Mouse (Mus musculus) testis, adult 2 months (tissue): ENCODE results near the gene Crhr1. TPM values are rescaled to one million over a fixed set of nuclear protein-coding genes. Genes with fewer than 3 reads are reported as not detected.

Experiments
- H3K27ac ChIP-seq: fragments of 200-500 bp; 2 replicates; pipeline ENCODE4 v1.5.1; 2012; ENCODE audit warnings: low read depth, low read length; ENCODE audit not compliant: control insufficient read depth, insufficient read depth
- H3K27me3 ChIP-seq: fragments of 200-500 bp; 2 replicates; pipeline ENCODE4 v1.6.1; 2012; ENCODE audit warnings: mild to moderate bottlenecking, low read length, moderate library complexity; ENCODE audit not compliant: control insufficient read depth, insufficient read depth
- H3K36me3 ChIP-seq: fragments of 200-500 bp; 2 replicates; pipeline ENCODE4 v1.6.1; 2012; ENCODE audit warnings: mild to moderate bottlenecking, low read length; ENCODE audit not compliant: control insufficient read depth, insufficient read depth
- H3K4me1 ChIP-seq: fragments of 200-500 bp; 2 replicates; pipeline ENCODE4 v1.6.1; 2012; ENCODE audit warnings: low read length; ENCODE audit not compliant: control insufficient read depth, insufficient read depth
- H3K4me3 ChIP-seq: fragments of 200-500 bp; 2 replicates; pipeline ENCODE4 v1.5.1; 2012; ENCODE audit warnings: low read depth, mild to moderate bottlenecking, low read length, moderate library complexity, mixed read lengths; ENCODE audit not compliant: control insufficient read depth
- CTCF ChIP-seq: fragments of 200-500 bp; IDR thresholded peaks from 2 replicates; pipeline ENCODE4 v1.5.1; 2012; ENCODE audit warnings: low read depth, mild to moderate bottlenecking, inconsistent platforms, low read length, moderate library complexity; ENCODE audit not compliant: control insufficient read depth, insufficient read depth, insufficient replicate concordance
- POLR2A ChIP-seq: fragments of 200-500 bp; IDR thresholded peaks from 2 replicates; pipeline ENCODE4 v1.6.1; 2012; ENCODE audit warnings: low read depth, mild to moderate bottlenecking, inconsistent platforms, low read length, moderate library complexity; ENCODE audit not compliant: control insufficient read depth
- polyA plus RNA-seq: library from polyadenylated mRNA; depleted of rRNA; stranded (reverse); fragments of >200 nt; gene quantifications from 2 replicates; pipeline ENCODE4 v1.2.3, GENCODE M21; 2012

Gene Crhr1
- polyA plus RNA-seq, 1 experiment, result 0.42 TPM

DNA sequence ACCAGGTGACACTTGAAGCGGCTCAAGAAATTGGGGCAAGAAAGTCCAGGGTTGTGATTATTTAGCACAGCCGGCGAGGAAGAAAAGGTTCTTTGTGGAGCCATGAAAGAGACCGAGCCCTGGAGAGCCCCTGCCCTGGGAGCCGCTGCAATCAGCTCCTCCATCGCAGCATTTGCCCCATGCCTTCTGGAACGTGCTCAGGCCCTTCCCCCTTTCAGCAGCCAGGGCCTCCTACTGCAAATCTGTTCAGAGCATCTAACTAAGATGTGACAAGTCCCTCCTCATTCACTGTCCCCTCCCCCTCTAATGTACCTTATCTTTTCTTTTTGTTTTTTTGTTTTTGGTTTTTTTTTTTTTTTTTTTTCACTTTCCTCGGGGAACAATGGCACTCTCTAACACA lies 30.0 kb upstream of the Crhr1 start:
- Histone ChIP-seq H3K27ac (no peak overlapping the region), H3K27me3 (no peaks in the 10 kb centered on the region), H3K4me3 (no peak overlapping the region), H3K36me3 (no peaks in the 10 kb centered on the region), H3K4me1 (no peaks in the 10 kb centered on the region)
- TF ChIP-seq POLR2A (no peak), CTCF (no peak)

DNA sequence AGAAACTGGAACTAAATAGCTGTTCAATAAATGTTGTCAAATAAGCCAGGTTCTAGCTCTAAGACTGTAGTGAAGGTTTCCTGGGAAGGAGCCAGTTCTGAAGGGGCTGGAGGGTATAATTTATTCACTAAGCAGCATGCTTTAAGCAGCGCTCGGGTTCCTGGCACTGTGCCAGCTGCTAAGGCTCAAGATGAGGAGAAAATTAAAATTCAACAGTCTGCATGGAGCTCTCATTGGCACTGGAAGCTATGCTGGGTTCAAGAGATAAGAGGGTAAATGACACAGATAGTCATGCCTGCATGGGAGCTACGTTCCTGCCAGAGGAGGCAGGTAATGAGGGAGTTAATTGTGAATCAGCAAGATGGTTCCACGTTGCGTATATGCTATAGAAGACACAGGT lies 26.3 kb upstream of the Crhr1 start:
- TF ChIP-seq POLR2A (no peak), CTCF (no peak)
- H3K27me3 ChIP-seq, result no peaks in the 10 kb centered on the region
- no peak overlapping the region for H3K27ac ChIP-seq
- no peaks in the 10 kb centered on the region for H3K4me1 ChIP-seq
- H3K4me3 ChIP-seq, result no peak overlapping the region
- H3K36me3 ChIP-seq, result no peaks in the 10 kb centered on the region

DNA sequence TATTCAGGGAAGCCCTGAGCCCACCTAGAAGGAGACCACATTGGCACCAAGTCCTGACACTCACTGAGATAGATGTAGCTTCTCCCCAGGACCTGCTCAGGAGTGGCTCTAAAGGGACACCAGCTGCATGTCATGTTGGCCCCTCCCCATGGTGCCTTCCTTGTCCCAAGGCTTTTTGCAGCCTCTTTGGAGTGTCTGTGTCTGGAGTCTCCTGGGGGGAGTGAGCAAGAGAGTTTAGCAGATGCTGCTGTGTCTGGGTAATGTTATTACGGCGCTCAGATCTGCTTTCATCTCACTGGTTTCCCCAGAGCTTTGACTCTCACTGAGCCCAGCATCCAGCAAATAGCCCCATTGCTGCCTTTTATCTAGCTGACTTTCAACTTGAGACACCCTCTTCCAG lies 25.7 kb upstream of the Crhr1 start:
- TF ChIP-seq CTCF (no peak), POLR2A (no peak)
- Histone ChIP-seq H3K4me3 (no peak overlapping the region), H3K27me3 (no peaks in the 10 kb centered on the region)

DNA sequence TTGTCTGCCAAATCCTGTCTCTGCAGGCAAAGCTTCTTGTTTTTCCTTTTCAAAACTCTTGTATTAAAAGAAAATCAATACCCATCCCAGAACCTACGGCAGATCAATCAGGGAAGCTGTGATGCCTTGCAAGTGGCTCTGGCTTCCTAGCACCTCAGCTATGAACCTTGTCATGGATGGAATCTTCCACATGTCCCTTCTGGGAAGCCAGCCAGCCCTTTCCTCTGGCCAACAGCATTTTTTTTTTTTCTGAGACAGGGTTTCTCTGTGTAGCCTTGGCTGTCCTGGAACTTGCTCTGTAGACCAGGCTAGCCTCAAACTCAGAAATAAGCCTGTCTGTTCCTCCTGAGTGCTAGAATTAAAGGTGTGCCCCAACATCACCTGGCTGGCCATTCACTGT lies 22.3 kb upstream of the Crhr1 start:
- H3K27me3 ChIP-seq, result no peaks in the 10 kb centered on the region
- H3K4me1 ChIP-seq, result no peaks in the 10 kb centered on the region
- H3K36me3 ChIP-seq, result no peaks in the 10 kb centered on the region
- H3K27ac ChIP-seq, result no peak overlapping the region
- TF ChIP-seq POLR2A (no peak), CTCF (no peak)
- no peak overlapping the region for H3K4me3 ChIP-seq

More for the DNA sequence above, 25.7 kb upstream of the Crhr1 start:
- Histone ChIP-seq H3K36me3 (no peaks in the 10 kb centered on the region), H3K27ac (no peak overlapping the region), H3K4me1 (no peaks in the 10 kb centered on the region)

DNA sequence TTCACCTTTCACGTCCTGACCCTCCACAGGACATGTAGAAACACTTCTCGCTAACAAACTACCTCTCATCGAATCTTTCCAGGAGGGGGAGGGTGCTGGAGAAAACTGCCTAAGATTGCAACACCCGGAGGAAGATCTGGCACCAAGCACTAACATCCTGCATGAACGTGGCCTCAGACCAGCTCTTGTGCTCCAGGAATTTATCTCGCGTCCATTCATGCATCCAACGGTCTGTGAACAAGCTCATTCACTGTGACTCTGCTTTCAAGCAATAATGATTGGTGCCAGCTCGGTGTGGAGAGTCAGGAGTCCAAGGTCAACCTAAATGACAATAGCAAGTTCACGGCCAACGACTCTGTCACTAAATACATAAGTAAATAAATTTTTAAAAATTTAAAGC lies 20.8 kb upstream of the Crhr1 start:
- H3K4me3 ChIP-seq, result no peak overlapping the region
- no peaks in the 10 kb centered on the region for H3K27me3 ChIP-seq
- TF ChIP-seq POLR2A (no peak), CTCF (no peak)
- no peaks in the 10 kb centered on the region for H3K36me3 ChIP-seq
- H3K27ac ChIP-seq, result no peak overlapping the region
- no peaks in the 10 kb centered on the region for H3K4me1 ChIP-seq

DNA sequence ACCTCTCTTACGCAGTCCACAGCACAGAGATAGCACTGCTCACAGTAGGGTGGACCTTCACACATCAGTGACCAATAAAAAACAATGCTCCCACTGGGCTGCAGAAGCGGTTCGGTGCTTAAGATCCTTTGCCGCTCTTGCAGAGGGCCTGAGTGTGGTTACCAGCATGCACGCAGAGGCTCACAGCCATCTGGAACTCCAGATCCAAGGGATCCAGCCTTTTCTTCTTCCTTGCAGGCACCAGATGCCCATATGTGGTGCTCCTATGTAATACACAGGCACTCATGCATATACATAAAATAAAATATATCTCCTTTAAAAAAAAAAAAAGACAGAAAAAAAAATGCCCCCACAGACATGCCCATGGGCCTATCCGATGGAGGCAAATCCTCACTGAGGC lies 19.0 kb upstream of the Crhr1 start:
- Histone ChIP-seq H3K4me1 (no peaks in the 10 kb centered on the region), H3K36me3 (no peaks in the 10 kb centered on the region), H3K27ac (no peak overlapping the region), H3K4me3 (no peak overlapping the region), H3K27me3 (no peaks in the 10 kb centered on the region)
- TF ChIP-seq CTCF (no peak), POLR2A (no peak)

DNA sequence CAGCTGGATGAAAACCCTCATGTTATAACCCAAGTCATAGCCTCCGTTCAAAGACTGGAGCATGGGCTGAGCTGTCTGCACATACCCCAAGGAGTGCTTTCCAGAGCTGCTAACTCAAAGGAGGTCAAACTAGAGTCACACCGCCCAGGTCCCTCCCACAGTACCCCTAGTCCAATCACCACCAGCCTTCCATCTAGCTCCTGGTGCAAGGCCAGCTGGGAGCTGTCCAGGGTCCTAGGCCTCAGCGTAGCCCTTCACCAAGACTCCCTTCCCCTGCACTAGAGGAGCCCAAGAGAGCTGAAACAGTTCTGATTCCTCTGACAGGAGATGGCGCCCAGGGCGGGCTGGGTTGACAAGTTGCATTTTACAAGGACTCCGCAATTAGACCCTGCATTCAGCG lies 18.0 kb upstream of the Crhr1 start:
- Histone ChIP-seq H3K36me3 (no peaks in the 10 kb centered on the region), H3K27ac (no peak overlapping the region), H3K27me3 (no peaks in the 10 kb centered on the region), H3K4me3 (no peak overlapping the region), H3K4me1 (no peaks in the 10 kb centered on the region)
- no peak for TF ChIP-seq POLR2A
- no peak for TF ChIP-seq CTCF

DNA sequence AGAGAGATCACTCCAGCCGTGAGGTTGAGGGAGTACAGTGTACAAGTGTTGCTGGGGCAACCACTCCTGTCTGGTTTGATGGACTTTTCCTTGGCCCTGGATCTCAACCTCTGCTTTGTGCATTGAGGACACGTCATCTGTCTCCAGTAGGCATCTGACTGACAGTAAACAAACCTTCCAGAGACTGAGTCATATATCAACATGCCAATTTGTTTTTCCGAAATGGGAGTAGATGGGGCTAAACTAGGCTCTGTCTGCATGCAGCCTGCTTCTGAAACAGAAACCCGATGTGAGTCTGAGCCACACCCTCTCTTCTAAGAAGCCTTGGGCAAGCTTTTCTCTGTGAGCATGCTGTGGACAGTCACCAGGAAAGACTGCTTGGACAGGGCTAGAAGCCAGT lies 14.3 kb upstream of the Crhr1 start:
- no peak overlapping the region for H3K27ac ChIP-seq
- H3K27me3 ChIP-seq, result no peaks in the 10 kb centered on the region
- TF ChIP-seq POLR2A (no peak), CTCF (no peak)
- no peaks in the 10 kb centered on the region for H3K4me1 ChIP-seq
- no peaks in the 10 kb centered on the region for H3K36me3 ChIP-seq
- H3K4me3 ChIP-seq, result no peak overlapping the region
